Mouse (Mus musculus) cerebellum, postnatal 10 days (tissue): ENCODE measurements at regions not wholly inside any gene's neighbourhood (a gene's known extent, or its start where the extent isn't known, plus 50 kb on each side); places are given as distances from the start of the nearest gene placed in this dataset.
"Not testable (repeated sequence)": the region's sequence is repeated elsewhere in the genome, so short reads cannot be mapped to it uniquely, and the experiment has no call there.

ENCODE experiments used
- DNase-seq, 2 experiments: peaks; one replicate each; pipeline ENCODE4 v3.0.0; 2021; ENCODE audit warnings: mixed read lengths in 2 of 2

GRCm38 (mm10) chr16:58178744-58179401 lies 229.4 kb upstream of the Dcbld2 start:
- no peak for DNase-seq

GRCm38 (mm10) chr16:58179981-58180380 lies 228.3 kb upstream of the Dcbld2 start:
- DNase-seq = not testable (repeated sequence)

GRCm38 (mm10) chr16:58194619-58195497 lies 213.4 kb upstream of the Dcbld2 start:
- no peak for DNase-seq

DNA sequence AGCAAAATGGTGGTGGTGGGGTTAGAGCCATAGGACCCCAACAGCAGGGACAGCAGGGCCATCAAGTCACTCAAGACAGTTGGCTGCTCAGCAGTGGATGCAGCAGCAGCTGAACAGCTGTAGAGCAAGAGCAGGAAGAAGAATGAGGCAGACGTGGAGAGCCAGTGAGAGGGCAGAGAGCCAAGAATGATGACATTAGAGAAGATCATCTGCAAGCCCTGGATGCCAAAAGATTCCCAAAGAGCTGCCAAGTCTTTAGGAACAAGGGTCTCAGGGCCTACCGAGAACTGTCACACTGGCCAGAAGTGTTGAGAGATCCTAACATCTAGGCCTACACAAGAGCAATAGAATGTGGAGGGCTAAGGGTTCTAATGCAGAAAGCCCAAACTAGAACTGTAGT lies 196.4 kb upstream of the Dcbld2 start:
- peak; percentile 7 to 25 for DNase-seq

DNA sequence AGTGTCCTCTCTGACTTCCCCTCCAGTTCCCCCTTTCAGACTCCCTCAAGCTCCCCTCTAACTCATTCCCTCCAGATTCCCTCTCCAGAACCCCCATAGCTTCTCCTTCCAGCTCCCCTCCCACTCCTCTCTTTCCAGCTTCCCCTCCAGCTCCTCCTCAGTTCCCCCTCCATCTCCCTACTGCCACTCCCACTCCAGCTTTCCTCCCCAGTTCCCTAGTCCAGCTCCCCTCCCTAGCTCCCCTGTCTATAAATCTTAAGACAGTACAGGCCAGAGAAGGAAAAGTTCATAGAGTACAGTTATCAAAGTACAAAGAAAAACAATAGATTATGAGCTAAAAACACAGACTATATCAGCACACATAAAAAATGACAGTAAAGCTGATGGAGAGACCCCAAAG lies 173.6 kb upstream of the Dcbld2 start:
- no peak for DNase-seq

DNA sequence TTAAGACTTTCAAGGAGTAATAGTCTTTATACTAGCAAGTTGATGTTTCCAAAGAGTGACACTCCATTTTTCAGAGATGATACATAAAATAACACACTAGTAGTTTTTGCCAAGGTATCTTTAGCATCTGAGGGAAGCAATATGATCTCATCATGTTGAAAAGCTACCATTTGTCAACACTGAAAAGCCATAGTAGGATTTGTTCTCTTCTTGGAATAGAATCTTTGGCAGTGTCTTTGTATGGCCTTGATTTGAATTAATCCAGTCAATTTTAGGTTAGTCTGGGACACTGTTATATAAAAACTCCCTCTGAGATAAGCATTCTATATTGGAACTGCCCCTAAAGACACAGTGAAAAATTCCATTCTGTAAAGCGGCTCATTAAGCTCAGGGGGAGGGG lies 171.4 kb upstream of the Dcbld2 start:
- DNase-seq = no peak

- DNase-seq = no peak
Observed at GRCm38 (mm10) chr16:58276281-58276680, 132.0 kb upstream of the Dcbld2 start.

- peak in 1 of 2 experiments; percentile 5 for DNase-seq
Observed at GRCm38 (mm10) chr16:58281474-58281873, 126.8 kb upstream of the Dcbld2 start.

DNA sequence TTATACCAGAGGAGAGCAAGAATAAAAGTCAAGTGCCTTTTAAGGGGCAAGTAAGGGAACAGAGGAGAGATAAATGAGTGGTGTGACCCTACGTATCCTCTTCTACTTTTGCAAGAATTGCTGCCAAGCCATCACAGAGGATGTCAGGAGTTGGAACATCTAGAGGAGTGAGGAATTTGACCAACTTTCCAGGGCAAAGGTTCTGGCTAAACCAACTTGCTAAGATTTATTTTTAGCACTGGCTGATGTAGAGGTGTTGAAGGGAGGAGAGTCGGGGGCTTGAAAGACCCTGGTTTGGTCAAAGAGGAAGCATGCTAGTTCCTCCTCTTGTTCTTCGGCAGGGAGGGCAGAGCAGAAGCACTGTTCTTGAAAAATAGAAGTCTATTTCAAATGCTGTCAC lies 113.8 kb upstream of the Dcbld2 start:
- no peak for DNase-seq

GRCm38 (mm10) chr16:58295128-58295527 lies 113.1 kb upstream of the Dcbld2 start:
- no peak for DNase-seq

GRCm38 (mm10) chr16:58299495-58299894 lies 108.7 kb upstream of the Dcbld2 start:
- DNase-seq = peak; percentile 66 to 77

DNA sequence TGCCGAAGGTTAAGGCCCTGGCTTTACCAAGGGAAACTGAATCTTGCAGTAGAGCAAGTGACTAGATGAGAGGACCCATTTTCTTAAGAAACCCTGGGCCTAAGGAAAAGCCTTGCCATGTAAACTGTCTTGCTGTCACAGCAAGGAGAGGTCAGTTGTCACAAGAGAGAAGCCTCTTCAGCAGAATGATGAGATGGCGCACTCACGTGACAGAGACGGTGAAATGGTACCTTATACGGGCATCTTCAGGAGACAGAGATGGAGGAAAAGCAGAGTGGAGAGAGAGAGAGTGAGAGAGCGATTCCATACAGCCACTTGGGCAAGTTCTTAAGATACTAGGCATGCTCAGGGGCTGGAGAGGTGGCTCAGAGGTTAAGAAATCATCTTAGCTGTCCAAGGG lies 108.1 kb upstream of the Dcbld2 start:
- DNase-seq = no peak

GRCm38 (mm10) chr16:58303555-58303954 lies 104.7 kb upstream of the Dcbld2 start:
- no peak for DNase-seq

DNA sequence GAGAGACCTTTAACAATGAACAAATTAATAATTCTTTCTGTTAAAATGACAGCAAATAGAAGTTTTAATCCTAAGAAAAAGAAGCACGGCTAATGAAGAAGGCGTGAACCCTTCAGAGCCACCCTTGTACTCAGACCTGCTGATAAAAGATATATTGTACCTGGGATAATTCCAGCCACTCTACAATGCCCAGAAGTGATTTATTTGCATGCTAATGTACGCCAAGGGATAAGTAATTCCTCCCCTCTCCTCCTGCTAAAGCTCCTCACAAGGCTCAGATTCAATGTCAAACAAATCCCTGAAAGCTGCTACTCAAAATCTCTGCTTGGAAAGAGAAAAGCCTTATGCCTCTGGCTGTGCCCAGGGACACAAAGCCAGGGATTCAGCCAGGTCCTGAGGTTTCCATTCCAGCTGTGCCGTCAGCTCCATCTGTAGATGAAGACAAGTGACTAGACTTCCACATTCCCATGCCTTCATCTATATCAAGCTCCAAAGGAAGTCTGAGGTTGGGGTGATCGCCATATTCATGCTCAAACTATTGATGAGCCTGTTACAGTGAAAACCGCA lies 91.3 kb upstream of the Dcbld2 start:
- no peak for DNase-seq

DNA sequence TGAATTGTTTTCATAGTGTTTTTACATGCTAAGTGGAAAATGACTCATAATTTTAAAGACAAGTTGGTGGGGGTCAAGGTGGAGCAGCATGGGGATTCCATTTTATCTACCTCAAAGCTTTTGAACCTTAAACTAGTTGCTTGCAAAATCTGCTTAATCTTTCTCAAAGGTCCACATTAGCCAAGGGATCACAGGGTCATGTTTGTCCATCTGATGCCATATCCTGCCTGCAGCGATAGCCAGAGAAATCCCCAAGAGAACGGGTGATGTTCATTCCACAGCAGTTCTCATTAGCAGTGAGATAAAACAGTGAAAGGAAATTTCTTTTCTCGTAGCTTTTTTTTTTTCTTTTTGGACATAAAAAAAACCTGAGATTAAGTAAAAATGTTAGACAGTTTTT lies 77.2 kb upstream of the Dcbld2 start:
- no peak for DNase-seq

GRCm38 (mm10) chr16:58343921-58344320 lies 64.3 kb upstream of the Dcbld2 start:
- DNase-seq = no peak

DNA sequence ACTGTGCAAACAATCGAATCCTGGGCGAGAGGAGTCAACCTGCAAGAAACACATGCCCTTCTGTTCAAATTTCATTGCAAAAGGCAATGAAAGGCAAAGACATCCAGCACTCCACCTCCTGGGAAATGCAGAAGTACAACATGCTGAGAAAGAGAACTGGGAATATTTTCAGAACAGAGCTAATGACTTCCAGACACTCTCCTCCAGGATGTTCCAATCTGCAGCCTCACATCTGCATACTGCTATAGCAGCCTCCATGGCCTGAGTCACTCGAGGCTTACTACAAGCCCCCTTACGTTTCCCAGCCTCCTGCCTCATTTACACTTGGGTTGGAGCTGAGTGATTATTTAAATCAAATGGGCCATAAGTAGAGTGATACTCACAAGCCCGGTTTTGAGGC lies 58.9 kb upstream of the Dcbld2 start:
- DNase-seq = no peak

DNA sequence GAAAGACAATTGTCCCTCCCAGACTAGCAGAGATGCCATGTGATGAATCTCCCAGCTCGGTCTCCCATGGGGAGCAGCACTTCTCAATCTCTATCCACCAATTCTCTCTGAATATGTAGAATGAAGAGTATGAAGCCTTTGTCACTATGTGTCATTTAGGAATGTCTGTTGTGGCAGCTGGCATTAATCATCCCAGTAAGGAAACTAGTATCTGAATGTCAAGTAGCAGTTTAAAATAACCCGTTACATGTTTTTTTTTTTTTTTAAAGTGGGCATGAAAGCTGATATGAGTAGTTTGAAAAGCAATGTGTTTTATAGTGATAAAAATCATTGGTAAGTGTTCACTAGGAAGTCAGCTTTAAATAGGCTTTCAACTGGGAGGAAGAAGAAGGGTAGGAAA lies 58.4 kb upstream of the Dcbld2 start:
- DNase-seq = no peak

DNA sequence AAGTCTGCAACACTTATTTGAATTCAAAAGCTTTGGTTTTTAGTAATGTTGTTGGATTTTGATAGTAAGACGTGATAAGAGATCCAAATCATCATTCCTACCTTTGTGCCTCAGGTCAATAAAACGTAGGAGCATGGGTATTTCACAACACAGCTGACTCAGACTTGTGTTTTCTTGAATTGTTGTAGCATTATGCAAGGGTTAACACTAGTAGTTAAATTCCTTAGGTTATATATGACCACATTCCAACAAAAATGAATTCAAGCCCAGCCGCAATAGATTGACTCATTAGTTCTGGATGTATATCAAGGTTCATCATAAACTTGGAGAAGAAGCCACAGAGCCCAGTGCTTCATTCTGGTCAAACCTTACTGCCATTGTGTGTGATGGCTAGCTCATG lies 56.1 kb upstream of the Dcbld2 start:
- no peak for DNase-seq

DNA sequence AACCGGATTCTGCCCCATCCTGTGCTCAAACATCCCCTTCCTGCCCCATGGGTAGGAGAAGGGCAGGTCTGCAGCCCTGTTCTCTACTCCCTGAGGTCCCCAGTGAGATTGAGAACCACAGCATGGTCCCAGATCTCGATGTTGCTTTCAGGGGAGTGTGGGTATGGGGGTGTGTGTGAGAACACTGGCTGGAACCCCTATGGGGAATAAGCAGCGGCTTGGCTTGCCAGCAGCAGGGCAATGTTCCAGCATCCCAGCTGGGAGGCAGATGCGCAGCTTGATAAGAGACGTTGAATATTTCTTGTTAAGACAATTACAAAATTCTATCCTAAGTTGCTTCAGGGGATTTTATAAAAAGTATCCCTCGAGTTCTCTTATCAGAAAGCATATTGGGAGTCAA lies 53.7 kb upstream of the Dcbld2 start:
- DNase-seq = peak; percentile 26 to 48
